Comparison of ENCODE assay signal across 8 mouse cellular contexts in the genomic region with DNA sequence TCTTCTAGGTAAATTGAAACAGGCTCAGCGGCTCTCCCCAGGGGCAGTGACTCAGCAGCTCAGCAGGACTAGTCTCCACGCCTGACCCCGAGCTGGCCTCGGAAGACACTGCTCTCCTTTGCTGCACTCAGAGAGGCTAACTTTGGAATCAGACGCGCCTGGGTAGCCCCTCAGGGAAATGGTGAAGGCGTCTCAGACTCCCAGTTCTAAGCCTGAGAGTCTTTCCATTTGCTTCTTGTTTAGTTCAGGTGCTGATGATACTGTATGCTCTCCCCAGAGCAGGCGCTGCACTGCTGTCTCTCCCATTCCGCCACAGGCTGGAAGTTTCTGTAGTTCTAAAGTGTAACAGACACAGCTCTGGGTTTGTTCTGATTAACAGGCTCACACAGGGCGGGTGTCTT. TPM values are rescaled to one million over a fixed set of nuclear protein-coding genes. Genes with fewer than 3 reads are reported as not detected.
A peak's percentile ranks its signal among the peaks of the same experiment; 100 is the strongest.
DNase-seq lines count a peak whose midpoint lies in the region; ATAC-seq and TF ChIP-seq lines count a peak whose summit lies in the region.

No protein-coding gene starts in this region.

- peaks cover 36% of the 10 kb centered on the region for H3K27me3 ChIP-seq in heart, embryonic 13.5 days (replicated peaks)
- no peaks in the 10 kb centered on the region for H3K27me3 ChIP-seq in kidney, postnatal 0 days (ENCODE audit: insufficient read depth, low read length)
- peaks cover 22% of the 10 kb centered on the region for H3K27me3 ChIP-seq in midbrain, embryonic 10.5 days (ENCODE audit: low read depth, poor library complexity, severe bottlenecking)
- peaks cover 11% of the 10 kb centered on the region; the same call in 1 of the 2 replicates for H3K27me3 ChIP-seq in thymus, adult 2 months (ENCODE audit: control insufficient read depth, insufficient read depth, low read length)

- no peaks in the 10 kb centered on the region for H3K36me3 ChIP-seq in heart, embryonic 13.5 days
- H3K36me3 ChIP-seq in kidney, postnatal 0 days (ENCODE audit: insufficient read depth, low read length), result peaks cover 4% of the 10 kb centered on the region; the same call in 1 of the 2 replicates
- peaks cover 17% of the 10 kb centered on the region for H3K36me3 ChIP-seq in midbrain, embryonic 10.5 days
- no peaks in the 10 kb centered on the region for H3K36me3 ChIP-seq in thymus, adult 2 months (ENCODE audit: control insufficient read depth, insufficient read depth, low read length)

- H3K4me2 ChIP-seq in heart, embryonic 13.5 days, result peak overlapping the region; percentile 62
- H3K4me2 ChIP-seq in kidney, postnatal 0 days (ENCODE audit: low read length), result peak overlapping the region; percentile 96

- 8% methylated on average over 10 of the region's 10 CpGs for WGBS in heart, embryonic 13.5 days
- WGBS in kidney, postnatal 0 days, result 10% methylated on average over 10 of the region's 10 CpGs
- WGBS in midbrain, embryonic 10.5 days, result 3% methylated on average over 10 of the region's 10 CpGs
- 48% methylated on average over 10 of the region's 10 CpGs for WGBS in thymus, adult 2 months

- no peak for ATAC-seq in heart, embryonic 13.5 days (ENCODE audit: extremely low read depth, insufficient number of reproducible peaks, low FRiP score, low TSS enrichment)
- ATAC-seq in kidney, postnatal 0 days (replicated peaks; ENCODE audit: low FRiP score, low read depth), result no peak
- ATAC-seq in activated CD4-positive, CD25-positive, alpha-beta regulatory T cell, adult 4 months, result no peak

- DNase-seq in cerebellum, postnatal 36 days, result peak; percentile 43 to 53
- no peak for DNase-seq in cerebellum, adult 9-10 months
- DNase-seq in embryo, embryonic 9.5 days (ENCODE audit: extremely low spot score), result peak; percentile 65
- DNase-seq in kidney, postnatal 0 days (ENCODE audit: low spot score), result no peak
- peak; percentile 47 for DNase-seq in midbrain, embryonic 10.5 days (ENCODE audit: low spot score)
- no peak for DNase-seq in thymus, adult 2 months

- H3K27ac ChIP-seq in heart, embryonic 13.5 days (replicated peaks), result peak overlapping the region; percentile 64
- H3K27ac ChIP-seq in kidney, postnatal 0 days, result peak overlapping the region; percentile 68
- H3K27ac ChIP-seq in midbrain, embryonic 10.5 days (replicated peaks), result peak overlapping the region; percentile 50
- H3K27ac ChIP-seq in thymus, adult 2 months (ENCODE audit: control insufficient read depth, insufficient read depth, low read length), result no peak overlapping the region

- TF ChIP-seq CTCF in kidney, postnatal 0 days (IDR thresholded peaks at IDR 0.05; ENCODE audit: low read depth), result no peak
- no peak for TF ChIP-seq CTCF in thymus, adult 2 months (IDR thresholded peaks at IDR 0.05; ENCODE audit: borderline replicate concordance, control insufficient read depth, extremely low read depth, insufficient read depth, low read length, poor library complexity)

- peaks cover 69% of the 10 kb centered on the region for H3K4me1 ChIP-seq in heart, embryonic 13.5 days
- H3K4me1 ChIP-seq in kidney, postnatal 0 days (replicated peaks; ENCODE audit: insufficient read depth, low read length), result peaks cover 12% of the 10 kb centered on the region
- H3K4me1 ChIP-seq in midbrain, embryonic 10.5 days, result peaks cover 77% of the 10 kb centered on the region
- peaks cover 15% of the 10 kb centered on the region for H3K4me1 ChIP-seq in thymus, adult 2 months (replicated peaks; ENCODE audit: control insufficient read depth, insufficient read depth, low read length)

- TF ChIP-seq POLR2A in thymus, adult 2 months (IDR thresholded peaks at IDR 0.05; ENCODE audit: control insufficient read depth, extremely low read depth, insufficient read depth, low read length, poor library complexity), result no peak

- peak overlapping the region; percentile 31 for H3K4me3 ChIP-seq in heart, embryonic 13.5 days
- H3K4me3 ChIP-seq in kidney, postnatal 0 days (replicated peaks; ENCODE audit: low read depth, low read length), result peak overlapping the region; percentile 22
- peak overlapping the region; percentile 93 for H3K4me3 ChIP-seq in midbrain, embryonic 10.5 days
- no peak overlapping the region for H3K4me3 ChIP-seq in thymus, adult 2 months (ENCODE audit: control insufficient read depth, insufficient read depth, low read length)

- no peaks in the 10 kb centered on the region for H3K9me3 ChIP-seq in heart, embryonic 13.5 days
- H3K9me3 ChIP-seq in kidney, postnatal 0 days (replicated peaks; ENCODE audit: low read length), result no peaks in the 10 kb centered on the region
- no peaks in the 10 kb centered on the region for H3K9me3 ChIP-seq in midbrain, embryonic 10.5 days (replicated peaks)

- peak overlapping the region; percentile 11 for H3K9ac ChIP-seq in heart, embryonic 13.5 days
- peak overlapping the region; percentile 27; the same call in 1 of the 2 replicates for H3K9ac ChIP-seq in kidney, postnatal 0 days (ENCODE audit: low read depth, low read length)

RNA-seq across cellular contexts. Expression of gene Fzd7, which starts 5.4 kb away (rescaled TPM):
- polyA plus RNA-seq in heart, embryonic 13.5 days (2015; fragmentation: Nextera tagmentation; extraction: Ambion mirVana), result 3.0 and 3.5 TPM in 2 replicates
- polyA plus RNA-seq in kidney, postnatal 0 days (2015; fragmentation: Nextera tagmentation; extraction: Ambion mirVana), result 15.2 and 17.9 TPM in 2 replicates
- polyA plus RNA-seq in midbrain, embryonic 10.5 days (2016; fragmentation: Nextera tagmentation; extraction: Ambion mirVana), result 5.9 and 8.6 TPM in 2 replicates
- polyA plus RNA-seq in thymus, adult 2 months (2012; rRNA removed), result 11.4 and 12.2 TPM in 2 replicates
- not detected for polyA plus RNA-seq in activated CD4-positive, CD25-positive, alpha-beta regulatory T cell, adult 4 months (2017; shearing (Covaris generic))

RNA-seq across cellular contexts. Expression of gene Gm973, which starts 28.4 kb away (rescaled TPM):
- polyA plus RNA-seq in heart, embryonic 13.5 days (2015; fragmentation: Nextera tagmentation; extraction: Ambion mirVana), result 0.48 TPM in 1 of 2 replicates, not detected in the other
- polyA plus RNA-seq in kidney, postnatal 0 days (2015; fragmentation: Nextera tagmentation; extraction: Ambion mirVana), result 1.6 and 2.5 TPM in 2 replicates
- polyA plus RNA-seq in midbrain, embryonic 10.5 days (2016; fragmentation: Nextera tagmentation; extraction: Ambion mirVana), result 9.0 and 9.4 TPM in 2 replicates
- polyA plus RNA-seq in thymus, adult 2 months (2012; rRNA removed), result 0.09 and 0.28 TPM in 2 replicates
- polyA plus RNA-seq in activated CD4-positive, CD25-positive, alpha-beta regulatory T cell, adult 4 months (2017; shearing (Covaris generic)), result not detected

Comparison
In these comparisons a context has a peak if more than half of its experiments do, and no peak if none do; other contexts are left out.
1. DNase-seq: peak in cerebellum, postnatal 36 days (2 of 2), embryo, embryonic 9.5 days (single experiment) and midbrain, embryonic 10.5 days (single experiment); none in cerebellum, adult 9-10 months (single experiment), kidney, postnatal 0 days (single experiment) and thymus, adult 2 months (single experiment).